13 mouse cellular contexts compared by ENCODE assay signal in genomic region chr4:8927276-8927906, GRCm38 (mm10).
DNase-seq lines count a peak whose midpoint lies in the region; ATAC-seq and TF ChIP-seq lines count a peak whose summit lies in the region.
"Had no signal": no experiment of that assay in that cellular context is flagged by ENCODE, and none has a peak within 500 bp of the region (broad histone marks: within the 10 kb centered on the region; RNA-seq: fewer than 3 reads in every experiment).

No protein-coding gene starts in this region.

- no peaks in the 10 kb centered on the region for H3K9me3 ChIP-seq in intestine, embryonic 14.5 days (ENCODE audit: control insufficient read depth, low read length)
- H3K9me3 ChIP-seq in intestine, postnatal 0 days (ENCODE audit: control insufficient read depth): no peaks in the 10 kb centered on the region

- TF ChIP-seq CTCF in intestine, postnatal 0 days (IDR thresholded peaks at IDR 0.05; ENCODE audit: low read depth): no peak

- H3K4me2 ChIP-seq in intestine, embryonic 14.5 days (ENCODE audit: low read length): no peak overlapping the region
- no peak overlapping the region for H3K4me2 ChIP-seq in intestine, postnatal 0 days (replicated peaks; ENCODE audit: low read depth)

- no peaks in the 10 kb centered on the region; the same call in 1 of the 2 replicates for H3K4me1 ChIP-seq in intestine, embryonic 14.5 days (replicated peaks; ENCODE audit: control insufficient read depth, insufficient read depth, low read length)
- H3K4me1 ChIP-seq in intestine, postnatal 0 days (replicated peaks; ENCODE audit: control insufficient read depth, insufficient read depth, low read length): 0 out of 2 replicates have a peak, but pooled peaks cover 3% of the 10 kb centered on the region

- no peak overlapping the region for H3K4me3 ChIP-seq in intestine, embryonic 14.5 days (ENCODE audit: low read depth, low read length)
- H3K4me3 ChIP-seq in intestine, postnatal 0 days (ENCODE audit: low read depth, low read length): no peak overlapping the region
- H3K4me3 ChIP-seq: erythroblast, embryonic 14.5 days; gastrocnemius, adult 2 months had no signal

- 40% methylated on average over 8 of the region's 8 CpGs for WGBS in intestine, embryonic 14.5 days
- 54% methylated on average over 8 of the region's 8 CpGs for whole genome bisulfite sequencing in intestine, postnatal 0 days

- ATAC-seq in intestine, embryonic 14.5 days (replicated peaks; ENCODE audit: low FRiP score, low TSS enrichment, low read depth): no peak
- ATAC-seq in intestine, postnatal 0 days: no peak
- peak; percentile 74 for ATAC-seq in CD4-positive, CD25-positive, alpha-beta regulatory T cell, adult 4 months

- DNase-seq in intestine, embryonic 14.5 days (ENCODE audit: low spot score): no peak
- DNase-seq in induced T-regulatory cell, adult 2 months (ENCODE audit: low read depth): peak; percentile 82
- DNase-seq in splenic B cell, adult 2 months (ENCODE audit: low read depth, low spot score): peak; percentile 60
- no peak for DNase-seq in adipocyte (ENCODE audit: low spot score)
- no peak for DNase-seq in cerebellum, adult 9-11 months
- DNase-seq in adrenal gland, adult 8-10 months: no peak
- DNase-seq: cerebellum, postnatal 10 days; gastrocnemius, adult 2 months; left cerebral cortex, postnatal 4 days; lung, postnatal 10 days had no signal

- H3K27me3 ChIP-seq in intestine, embryonic 14.5 days (replicated peaks; ENCODE audit: control insufficient read depth, insufficient read depth, low read length): no peaks in the 10 kb centered on the region
- no peaks in the 10 kb centered on the region for H3K27me3 ChIP-seq in intestine, postnatal 0 days (replicated peaks; ENCODE audit: control insufficient read depth, insufficient read depth, low read length)
- H3K27me3 ChIP-seq in splenic B cell, adult 2 months (ENCODE audit: control insufficient read depth, insufficient read depth, low read length, poor library complexity, severe bottlenecking): no peaks in the 10 kb centered on the region

- no peaks in the 10 kb centered on the region for H3K36me3 ChIP-seq in intestine, embryonic 14.5 days (ENCODE audit: control insufficient read depth, insufficient read depth, low read length)
- no peaks in the 10 kb centered on the region for H3K36me3 ChIP-seq in intestine, postnatal 0 days (ENCODE audit: control insufficient read depth, insufficient read depth)
- H3K36me3 ChIP-seq in splenic B cell, adult 2 months (ENCODE audit: control insufficient read depth, insufficient read depth, low read length, poor library complexity, severe bottlenecking): no peaks in the 10 kb centered on the region

- 0 out of 2 replicates have a peak overlapping the region, but pooled peaks have one; percentile 16 for H3K27ac ChIP-seq in intestine, embryonic 14.5 days (ENCODE audit: low read depth)
- H3K27ac ChIP-seq in intestine, postnatal 0 days (ENCODE audit: low read depth, low read length): no peak overlapping the region
- H3K27ac ChIP-seq: gastrocnemius, adult 2 months had no signal

- H3K9ac ChIP-seq in intestine, embryonic 14.5 days (ENCODE audit: low read length): no peak overlapping the region
- H3K9ac ChIP-seq in intestine, postnatal 0 days (ENCODE audit: low read depth, low read length): no peak overlapping the region

Comparison
In these comparisons a context has a peak if more than half of its experiments do, and no peak if none do; other contexts are left out.
1. DNase-seq: peak in induced T-regulatory cell, adult 2 months (single experiment) and splenic B cell, adult 2 months (single experiment); none in intestine, embryonic 14.5 days (single experiment), adipocyte (single experiment), cerebellum, adult 9-11 months (single experiment) and adrenal gland, adult 8-10 months (single experiment).